Mouse (Mus musculus): Measurements from ENCODE around the gene Mgat5b. TPM values are rescaled to one million over a fixed set of nuclear protein-coding genes. Genes with fewer than 3 reads are reported as not detected.

Mgat5b gene
- not detected in 2 replicates for total RNA-seq (2023)

DNA sequence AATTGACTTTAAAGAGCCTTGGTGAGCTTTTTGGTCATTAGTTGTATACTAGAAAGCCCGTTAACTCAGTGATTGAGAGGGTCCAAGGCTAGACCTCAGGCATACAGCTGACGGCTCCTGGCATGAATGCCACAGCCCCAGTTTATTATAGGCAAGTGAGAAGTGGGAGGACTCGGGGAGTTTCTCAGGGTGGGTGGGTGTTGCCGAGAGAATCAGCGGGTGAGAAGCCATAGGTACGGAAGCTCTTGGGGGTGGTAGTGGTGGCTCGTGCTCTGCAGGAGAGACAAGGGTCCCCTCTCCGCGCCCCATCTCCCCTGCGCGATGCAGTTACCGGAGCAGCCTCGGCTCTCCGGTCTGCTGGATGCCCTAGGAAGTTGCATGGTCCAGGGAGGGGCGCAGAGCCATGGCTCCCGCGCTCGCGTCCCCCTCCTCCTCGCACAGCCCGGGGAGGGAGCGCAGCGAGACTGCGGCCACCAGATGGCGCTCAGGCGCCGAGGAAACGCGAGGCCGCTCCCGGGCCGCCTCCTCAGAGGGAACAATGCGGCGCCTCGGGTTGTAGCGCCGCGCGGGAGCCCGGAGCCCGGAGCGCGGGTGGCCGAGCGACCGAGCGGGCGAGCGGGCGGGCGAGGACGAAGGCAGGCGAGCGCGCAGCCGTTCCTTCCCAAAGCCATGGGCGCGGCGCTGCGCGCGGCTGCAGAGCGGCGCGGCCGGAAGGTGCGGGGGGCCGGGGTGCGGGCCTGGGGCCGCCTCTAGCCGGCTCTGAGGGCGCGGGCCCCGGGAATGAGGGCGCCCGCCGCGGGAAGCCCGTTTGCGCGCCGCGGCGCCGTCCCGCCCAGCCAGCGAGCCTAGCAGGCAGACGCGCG lies at the start of gene Mgat5b:
TSS of gene Mgat5b (plus strand) at position 541 of the 863 bp plus-strand sequence.

Other genes with a start within 250 kb of the Mgat5b start
- gene St6galnac1, start 143.4 kb upstream of the Mgat5b start, total RNA-seq (2023) = not detected in 2 replicates
- gene Mxra7, start 90.8 kb upstream of the Mgat5b start, total RNA-seq (2023) = 0.27 and 3.3 TPM in 2 replicates
- gene Mettl23, start 75.6 kb upstream of the Mgat5b start, total RNA-seq (2023) = 13.7 and 19.2 TPM in 2 replicates
- 97.1 and 108 TPM in 2 replicates for gene Jmjd6, start 75.4 kb upstream of the Mgat5b start, total RNA-seq (2023)
- gene Mfsd11, start 66.4 kb upstream of the Mgat5b start, total RNA-seq (2023) = 16.7 and 22.0 TPM in 2 replicates
- 267 and 287 TPM in 2 replicates for gene Srsf2, start 65.8 kb upstream of the Mgat5b start, total RNA-seq (2023)
- 65.9 and 67.4 TPM in 2 replicates for gene Sec14l1, start 196.3 kb downstream of the Mgat5b start, total RNA-seq (2023)

Measured in neutrophil, adult 65 days (primary cell).